Mouse (Mus musculus): ENCODE data around the gene Setd1a.
"Not testable (repeated sequence)": the region's sequence is repeated elsewhere in the genome, so short reads cannot be mapped to it uniquely, and the experiment has no call there.

The Setd1a gene

DNA sequence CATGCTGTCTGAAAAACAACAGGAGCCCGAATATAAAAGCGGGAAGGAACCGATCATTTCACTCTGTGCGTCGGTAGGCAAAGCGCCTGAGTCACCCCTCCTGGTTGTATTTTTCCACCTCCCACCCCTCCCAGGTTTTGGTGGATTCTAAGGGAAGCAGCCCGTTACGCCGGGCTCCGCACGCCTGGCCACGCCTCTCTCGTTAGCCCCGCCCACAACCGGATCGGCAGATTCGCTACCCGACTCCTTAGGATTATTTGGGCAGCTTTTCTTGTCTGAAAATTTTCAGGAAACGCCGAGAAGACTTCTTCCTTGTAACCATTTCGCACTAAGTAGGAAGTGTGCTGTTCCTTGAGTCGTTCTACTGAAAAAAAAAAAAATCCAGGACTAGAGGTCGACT lies at the start of gene Setd1a:
Gene Setd1a, plus strand, starts transcription at position 245 of the 400 bp plus-strand sequence.
- DNase-seq (ENCODE audit: extremely low read depth, insufficient read length, low spot score): peak; percentile 86

GRCm38 (mm10) chr7:127727898-127728297 lies 48.6 kb upstream of the Setd1a start:
- no peak for DNase-seq (ENCODE audit: extremely low read depth, insufficient read length, low spot score)

DNA sequence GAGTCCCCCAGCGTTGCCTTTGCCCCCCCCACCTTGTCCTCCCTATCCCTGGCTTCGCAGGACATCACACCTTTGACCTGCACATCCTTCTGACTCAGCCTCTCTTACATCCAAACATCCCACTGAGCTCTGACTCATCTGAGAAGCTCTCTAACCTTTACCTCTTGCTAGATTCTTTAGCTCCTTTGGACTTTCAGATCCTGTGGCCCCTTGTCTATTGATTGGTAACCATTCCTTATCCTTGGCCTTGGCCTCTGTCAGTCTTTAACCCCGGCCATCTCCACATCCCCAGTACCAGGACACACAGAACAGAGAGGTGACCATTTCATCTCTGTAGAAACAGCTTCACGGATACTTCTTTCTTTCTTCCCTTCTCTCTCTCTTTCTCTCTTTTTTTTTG lies 46.3 kb upstream of the Setd1a start:
- DNase-seq (ENCODE audit: extremely low read depth, insufficient read length, low spot score): no peak

DNA sequence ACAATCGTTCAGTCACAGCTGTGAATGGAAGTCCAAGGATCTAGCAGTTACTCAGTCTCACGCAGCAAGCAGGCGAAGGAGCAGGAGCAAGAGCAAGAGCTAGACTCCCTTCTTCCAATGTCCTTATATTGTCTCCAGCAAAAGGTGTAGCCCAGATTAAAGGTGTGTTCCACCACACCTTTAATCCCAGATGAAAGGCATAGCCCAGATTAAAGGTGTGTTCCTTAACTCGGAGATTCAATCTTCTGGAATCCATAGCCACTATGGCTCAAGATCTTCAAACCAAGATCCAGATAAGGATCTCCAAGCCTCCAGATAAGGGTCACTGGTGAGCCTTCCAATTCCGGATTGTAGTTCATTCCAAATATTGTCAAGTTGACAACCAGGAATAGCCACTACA lies 44.4 kb upstream of the Setd1a start, which contains the start of gene Ctf2:
Gene Ctf2, minus strand, starts transcription at position 101 of the 400 bp plus-strand sequence.
- DNase-seq (ENCODE audit: extremely low read depth, insufficient read length, low spot score): not testable (repeated sequence)

DNA sequence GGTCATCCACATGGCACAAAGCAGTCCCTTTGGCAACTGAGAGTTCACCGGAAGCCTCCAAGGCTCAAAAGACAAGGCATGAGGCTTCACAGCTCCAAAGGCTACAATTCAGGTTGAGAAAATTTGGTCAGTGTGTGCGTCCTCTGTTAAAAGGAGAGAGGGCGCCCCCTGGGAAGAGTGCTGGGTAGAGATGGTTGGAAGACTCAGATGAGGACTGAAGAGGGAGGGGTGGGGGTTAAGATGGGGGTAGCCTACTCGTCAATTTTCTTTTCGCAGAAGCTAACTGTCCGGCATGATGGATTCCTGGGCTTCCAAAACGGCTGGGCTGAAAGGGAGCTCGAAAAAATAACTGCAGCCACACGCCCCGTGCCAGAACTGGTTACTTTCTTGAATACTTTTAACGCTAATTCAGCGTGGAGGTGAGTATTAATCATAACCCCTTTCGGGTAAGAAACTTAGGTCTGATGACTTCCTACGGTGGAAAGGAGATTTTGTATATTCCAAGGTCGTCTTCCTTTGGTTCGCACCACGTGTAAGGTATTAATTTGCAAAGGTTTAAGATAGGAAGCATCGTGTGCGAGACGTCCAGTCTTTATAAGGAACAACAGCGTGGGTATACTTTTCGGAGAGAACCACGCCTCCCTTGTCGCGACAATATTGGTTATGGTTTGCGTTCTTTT lies 32.0 kb upstream of the Setd1a start, which contains the start of gene Fbxl19:
Gene Fbxl19, plus strand, starts transcription at position 178 of the 680 bp plus-strand sequence.
- DNase-seq (ENCODE audit: extremely low read depth, insufficient read length, low spot score): peak; percentile 48

GRCm38 (mm10) chr7:127745251-127745651 lies 31.2 kb upstream of the Setd1a start:
- no peak for DNase-seq (ENCODE audit: extremely low read depth, insufficient read length, low spot score)

GRCm38 (mm10) chr7:127745652-127746493 lies 30.6 kb upstream of the Setd1a start:
- peak; percentile 93 for DNase-seq (ENCODE audit: extremely low read depth, insufficient read length, low spot score)

DNA sequence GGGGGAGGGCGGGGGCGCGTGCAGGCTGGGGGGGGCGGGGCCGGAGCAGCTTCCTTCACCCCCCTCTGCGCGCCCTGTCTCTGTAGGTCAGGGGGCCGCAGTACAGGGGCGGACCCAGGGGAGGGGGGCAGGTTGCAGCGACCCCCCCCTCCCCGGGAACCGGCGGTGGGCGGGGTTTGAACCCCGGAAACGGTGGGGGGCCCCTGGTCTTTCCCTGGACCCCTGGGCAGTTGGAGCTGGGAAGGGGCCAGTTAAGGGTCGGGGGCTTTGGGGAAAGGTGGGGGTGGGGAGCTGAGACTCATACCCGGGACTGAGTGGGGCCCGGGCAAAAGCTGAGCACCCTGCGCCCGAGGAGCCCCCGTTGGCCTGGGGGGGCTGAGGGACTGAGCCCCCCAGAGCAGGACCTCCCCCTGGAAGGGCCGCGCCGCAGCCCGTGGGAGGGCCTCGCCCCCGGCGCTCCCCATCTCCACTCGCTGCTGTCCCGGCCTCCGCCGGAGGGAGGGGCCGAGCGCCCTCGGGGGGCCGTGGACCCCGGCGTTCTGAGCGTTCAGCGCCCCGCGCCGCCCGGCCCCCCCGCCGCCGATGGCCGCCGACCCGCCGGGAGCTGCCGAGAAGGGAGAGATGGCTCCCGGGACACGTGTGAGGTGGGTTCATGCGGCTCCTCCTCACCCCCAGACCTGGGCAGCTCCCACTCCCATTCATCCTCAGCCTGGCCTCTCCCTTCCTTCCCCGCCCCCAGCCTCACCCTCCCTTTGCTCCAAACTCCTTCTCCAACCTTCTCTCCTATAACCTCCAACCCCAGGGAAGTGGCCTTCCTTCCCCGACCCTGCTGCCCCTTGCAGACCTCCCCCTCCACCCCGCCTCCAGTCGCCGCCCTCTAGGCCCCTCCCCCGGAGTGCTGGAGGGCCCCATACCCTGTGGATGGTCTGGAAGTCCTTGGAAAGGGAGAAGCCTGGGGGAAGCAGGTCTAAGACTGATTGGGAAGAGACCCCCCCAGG lies 29.7 kb upstream of the Setd1a start:
- DNase-seq (ENCODE audit: extremely low read depth, insufficient read length, low spot score): peak; percentile 44

GRCm38 (mm10) chr7:127747559-127748234 lies 28.8 kb upstream of the Setd1a start:
- no peak for DNase-seq (ENCODE audit: extremely low read depth, insufficient read length, low spot score)

GRCm38 (mm10) chr7:127748235-127748560 lies 28.3 kb upstream of the Setd1a start:
- no peak for DNase-seq (ENCODE audit: extremely low read depth, insufficient read length, low spot score)

DNA sequence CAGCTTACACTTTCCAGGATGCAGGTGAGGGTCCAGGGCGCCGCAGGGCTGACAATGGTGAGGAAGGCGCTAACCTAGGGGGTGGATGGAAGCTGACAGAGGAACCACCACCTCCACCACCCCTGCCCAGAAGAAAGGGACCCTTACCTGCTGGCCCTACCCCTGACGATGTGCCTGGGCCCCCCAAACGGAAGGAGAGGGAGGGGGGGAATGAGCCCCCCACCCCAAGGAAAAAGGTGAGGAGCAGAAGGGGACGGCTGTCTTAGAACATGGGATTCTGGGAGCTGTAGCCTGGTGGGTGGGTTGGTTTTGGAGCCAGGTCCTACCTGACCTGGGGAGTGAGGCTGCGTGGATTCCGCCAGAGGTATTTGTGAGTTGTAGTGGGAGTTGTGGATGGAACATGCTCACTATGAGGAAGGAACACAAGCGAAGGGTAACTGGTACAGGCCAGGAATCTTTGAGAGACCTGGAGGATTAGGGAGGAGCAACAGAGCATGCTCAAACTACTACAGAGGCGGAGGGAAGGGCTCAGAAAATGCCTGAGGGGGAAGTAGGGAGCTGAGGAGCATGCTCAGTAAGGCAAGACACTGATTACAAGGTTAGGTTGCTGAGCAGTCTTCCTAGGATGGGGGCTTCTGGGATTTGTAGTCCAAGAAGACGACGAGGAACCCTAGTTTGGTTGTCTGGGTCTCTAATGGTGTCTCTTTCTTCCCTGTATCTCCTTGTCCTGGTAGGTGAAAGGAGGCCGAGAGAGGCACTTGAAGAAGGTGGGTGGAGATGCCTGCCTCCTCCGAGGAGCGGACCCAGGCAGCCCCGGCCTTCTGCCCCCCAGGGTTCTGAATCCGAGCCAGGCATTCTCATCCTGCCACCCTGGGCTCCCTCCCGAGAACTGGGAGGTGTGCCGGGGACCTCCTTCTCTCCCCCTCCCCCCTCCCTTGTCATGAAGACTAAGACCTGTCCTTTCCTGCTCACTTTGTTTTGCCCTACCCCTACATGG lies 26.0 kb upstream of the Setd1a start:
- no peak for DNase-seq (ENCODE audit: extremely low read depth, insufficient read length, low spot score)

DNA sequence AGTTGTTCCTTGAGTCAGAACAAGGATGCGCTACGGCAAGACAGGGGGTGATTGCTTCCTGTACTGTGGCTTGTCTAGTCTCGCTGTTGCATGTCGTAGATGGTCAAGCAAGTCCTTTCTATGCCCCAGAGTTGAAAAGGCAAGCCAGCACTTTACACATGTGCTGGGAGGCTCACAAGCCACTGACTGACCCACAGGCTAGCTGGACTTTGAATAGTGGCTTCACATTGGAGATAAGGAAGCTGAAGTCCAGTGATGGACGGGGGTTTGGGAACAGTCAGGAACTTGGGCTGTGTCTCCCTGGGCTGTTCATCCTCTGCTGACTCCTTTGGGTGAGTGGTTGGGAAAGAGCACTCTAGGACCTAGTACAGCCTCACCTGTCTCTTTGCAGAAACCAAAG lies 24.9 kb upstream of the Setd1a start:
- no peak for DNase-seq (ENCODE audit: extremely low read depth, insufficient read length, low spot score)

DNA sequence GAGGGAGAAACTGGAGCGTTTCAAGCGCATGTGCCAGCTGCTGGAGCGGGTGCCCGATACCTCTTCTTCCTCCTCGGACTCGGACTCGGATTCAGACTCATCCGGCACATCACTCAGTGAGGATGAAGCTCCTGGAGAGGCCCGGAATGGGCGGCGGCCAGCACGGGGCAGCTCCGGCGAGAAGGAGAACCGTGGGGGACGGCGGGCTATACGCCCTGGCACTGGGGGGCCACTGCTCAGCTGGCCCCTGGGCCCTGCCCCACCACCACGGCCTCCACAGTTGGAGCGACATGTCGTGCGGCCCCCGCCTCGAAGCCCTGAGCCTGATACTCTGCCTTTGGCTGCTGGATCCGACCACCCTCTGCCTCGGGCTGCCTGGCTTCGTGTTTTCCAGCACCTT lies 24.4 kb upstream of the Setd1a start:
- no peak for DNase-seq (ENCODE audit: extremely low read depth, insufficient read length, low spot score)

DNA sequence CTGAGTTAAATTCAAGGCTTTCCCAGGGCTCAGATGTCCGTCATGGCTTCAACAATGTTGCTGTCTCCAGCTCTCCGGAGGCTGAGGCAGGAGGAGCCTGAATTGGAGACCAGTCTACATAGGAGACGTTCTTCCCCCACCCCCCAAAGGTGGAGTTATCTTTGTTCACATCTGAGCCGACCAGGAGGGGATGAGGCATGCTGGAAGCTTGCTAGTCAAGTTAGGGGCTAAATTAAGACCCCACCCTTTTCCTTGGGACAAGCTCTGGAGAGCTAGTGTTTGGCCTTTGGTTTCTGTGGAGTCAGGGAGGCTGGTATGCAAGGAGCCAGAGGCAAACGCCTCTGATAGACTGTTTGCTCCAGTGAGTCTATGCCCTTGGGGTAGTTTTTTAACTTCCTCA lies 23.3 kb upstream of the Setd1a start:
- no peak for DNase-seq (ENCODE audit: extremely low read depth, insufficient read length, low spot score)

- no peak for DNase-seq (ENCODE audit: extremely low read depth, insufficient read length, low spot score)
These were observed 22.7 kb upstream of the Setd1a start for GRCm38 (mm10) chr7:127753741-127754140.

GRCm38 (mm10) chr7:127759716-127760115 lies 16.8 kb upstream of the Setd1a start:
- DNase-seq (ENCODE audit: extremely low read depth, insufficient read length, low spot score): no peak

DNA sequence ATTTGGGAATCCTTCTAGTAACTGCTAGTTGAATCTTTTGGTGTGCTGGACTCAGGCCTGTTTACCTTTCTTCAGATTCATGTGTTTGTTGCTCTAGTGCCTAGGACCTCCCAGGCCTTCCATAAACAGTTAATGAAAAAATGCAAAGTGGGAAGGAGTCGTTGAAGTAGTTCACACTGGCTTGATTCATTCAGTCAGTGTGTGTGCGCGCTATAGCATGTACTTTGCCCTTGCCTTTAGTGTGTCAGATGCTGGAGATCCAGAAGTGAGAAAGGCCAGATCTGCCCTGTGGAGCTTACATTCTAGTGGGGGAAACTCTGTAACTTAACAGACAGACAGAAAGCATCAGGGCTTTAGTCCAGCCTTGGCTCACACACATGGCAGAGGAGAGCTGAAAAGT lies 16.0 kb upstream of the Setd1a start:
- DNase-seq (ENCODE audit: extremely low read depth, insufficient read length, low spot score): no peak

- peak; percentile 48 for DNase-seq (ENCODE audit: extremely low read depth, insufficient read length, low spot score)
These were observed 15.4 kb upstream of the Setd1a start for GRCm38 (mm10) chr7:127761026-127761425.

DNA sequence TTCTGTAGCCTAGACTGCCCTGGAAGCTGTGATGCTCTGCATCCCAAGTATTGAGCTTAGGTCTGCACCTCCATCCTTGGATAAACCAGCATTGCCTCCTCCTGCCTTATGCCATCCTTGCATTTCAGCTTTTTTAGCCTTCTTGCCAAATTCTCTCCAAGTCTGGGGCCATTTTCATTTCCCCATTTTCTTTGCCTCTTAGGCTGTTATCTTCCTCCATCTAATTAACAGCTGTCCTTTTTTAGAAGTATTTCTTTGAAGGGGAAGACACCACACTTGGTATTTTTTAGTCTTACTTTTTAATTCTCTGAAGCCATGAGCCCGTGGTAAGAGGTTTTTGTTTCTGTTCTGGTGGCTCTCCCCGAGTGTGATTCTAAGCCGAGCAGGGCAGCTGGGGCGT lies 12.8 kb upstream of the Setd1a start:
- no peak for DNase-seq (ENCODE audit: extremely low read depth, insufficient read length, low spot score)

Measured in 3134 (cell line).